Mouse (Mus musculus) olfactory bulb, adult 2 months (tissue): ENCODE measurements around the gene Zmiz1. TPM values are rescaled to one million over a fixed set of nuclear protein-coding genes. Genes with fewer than 3 reads are reported as not detected.

ENCODE experiments used
- H3K27ac ChIP-seq: fragments of 200-500 bp; 2 replicates; pipeline ENCODE4 v1.5.1; 2012; ENCODE audit warnings: low read depth, low read length; ENCODE audit not compliant: insufficient read depth
- H3K4me1 ChIP-seq: fragments of 200-500 bp; 2 replicates; pipeline ENCODE4 v1.6.1; 2012; ENCODE audit warnings: low read length; ENCODE audit not compliant: control insufficient read depth, insufficient read depth
- H3K4me3 ChIP-seq: fragments of 200-500 bp; 2 replicates; pipeline ENCODE4 v1.5.1; 2012; ENCODE audit warnings: mild to moderate bottlenecking, low read depth, low read length, moderate library complexity; ENCODE audit not compliant: insufficient read depth
- CTCF ChIP-seq: fragments of 200-500 bp; IDR thresholded peaks from 2 replicates; pipeline ENCODE4 v1.5.1; 2012; ENCODE audit warnings: low read depth, mild to moderate bottlenecking, low read length, moderate library complexity; ENCODE audit not compliant: insufficient read depth
- POLR2A ChIP-seq: fragments of 200-500 bp; IDR thresholded peaks from 2 replicates; pipeline ENCODE4 v1.6.1; 2012; ENCODE audit warnings: mild to moderate bottlenecking, low read depth, low read length, moderate library complexity; ENCODE audit not compliant: insufficient read depth
- WGBS: fragments of 180-500 bp; shearing (Covaris S2); methylation state at CpG from one replicate; pipeline ENCODE4 v1.1.7; 2018; 5-methylcytosine and 5-hydroxymethylcytosine counted together
- polyA plus RNA-seq: library from polyadenylated mRNA; stranded (reverse); fragments of >200 nt; gene quantifications from 2 replicates; pipeline ENCODE4 v1.2.4, GENCODE M21; 2012; ENCODE audit warnings: low replicate concordance; ENCODE audit not compliant: missing spikeins, insufficient read depth, insufficient read length

Zmiz1 gene
- polyA plus RNA-seq, 1 experiment, result not detected

DNA sequence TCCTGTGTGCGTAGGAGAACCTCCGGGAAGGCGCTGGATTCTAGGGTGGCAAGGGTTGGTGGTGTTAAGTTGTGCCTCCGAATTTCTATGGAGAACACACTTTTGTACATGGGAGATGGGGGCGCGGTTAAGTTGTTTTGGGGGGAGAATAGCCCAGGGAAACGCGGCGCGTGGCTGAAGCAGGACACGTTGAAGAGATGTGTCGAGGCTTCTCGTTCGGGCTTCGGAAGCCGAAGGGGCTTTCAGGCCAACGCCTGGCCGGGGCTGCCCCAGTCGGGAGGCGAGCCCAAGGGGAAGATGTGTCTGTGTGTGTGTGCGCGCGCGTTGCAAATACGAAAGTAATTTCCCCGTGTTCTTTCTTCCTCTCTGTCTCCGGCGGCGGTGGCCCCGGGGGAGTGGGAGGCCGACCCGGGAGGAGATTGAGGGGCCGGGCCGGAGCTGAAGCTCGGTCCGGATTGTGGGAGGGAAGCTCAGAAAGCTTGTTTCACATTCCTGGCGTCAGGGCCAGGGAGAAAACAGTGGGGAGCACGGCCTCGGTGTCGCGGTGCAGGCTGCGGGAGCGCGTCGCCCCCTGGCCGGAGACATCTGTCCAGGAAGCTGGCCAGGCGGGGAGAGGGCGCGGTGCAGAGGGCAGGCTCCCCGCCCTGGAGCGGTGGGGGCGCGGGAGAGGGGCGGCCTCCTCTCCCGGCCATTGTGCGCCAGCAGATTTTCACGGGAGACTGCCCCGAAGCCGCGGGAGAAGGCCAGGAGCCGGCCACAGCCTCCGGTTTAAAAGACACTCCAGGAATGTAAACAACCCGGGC, 1.2 kb downstream of the Zmiz1 start:
- H3K27ac ChIP-seq, result peak overlapping the region; percentile 83
- H3K4me3 ChIP-seq, result peak overlapping the region; percentile 68
- WGBS, result under 1% methylated on average over 63 of the region's 63 CpGs
- peaks cover 42% of the 10 kb centered on the region for H3K4me1 ChIP-seq
- TF ChIP-seq POLR2A (no peak), CTCF (no peak)

DNA sequence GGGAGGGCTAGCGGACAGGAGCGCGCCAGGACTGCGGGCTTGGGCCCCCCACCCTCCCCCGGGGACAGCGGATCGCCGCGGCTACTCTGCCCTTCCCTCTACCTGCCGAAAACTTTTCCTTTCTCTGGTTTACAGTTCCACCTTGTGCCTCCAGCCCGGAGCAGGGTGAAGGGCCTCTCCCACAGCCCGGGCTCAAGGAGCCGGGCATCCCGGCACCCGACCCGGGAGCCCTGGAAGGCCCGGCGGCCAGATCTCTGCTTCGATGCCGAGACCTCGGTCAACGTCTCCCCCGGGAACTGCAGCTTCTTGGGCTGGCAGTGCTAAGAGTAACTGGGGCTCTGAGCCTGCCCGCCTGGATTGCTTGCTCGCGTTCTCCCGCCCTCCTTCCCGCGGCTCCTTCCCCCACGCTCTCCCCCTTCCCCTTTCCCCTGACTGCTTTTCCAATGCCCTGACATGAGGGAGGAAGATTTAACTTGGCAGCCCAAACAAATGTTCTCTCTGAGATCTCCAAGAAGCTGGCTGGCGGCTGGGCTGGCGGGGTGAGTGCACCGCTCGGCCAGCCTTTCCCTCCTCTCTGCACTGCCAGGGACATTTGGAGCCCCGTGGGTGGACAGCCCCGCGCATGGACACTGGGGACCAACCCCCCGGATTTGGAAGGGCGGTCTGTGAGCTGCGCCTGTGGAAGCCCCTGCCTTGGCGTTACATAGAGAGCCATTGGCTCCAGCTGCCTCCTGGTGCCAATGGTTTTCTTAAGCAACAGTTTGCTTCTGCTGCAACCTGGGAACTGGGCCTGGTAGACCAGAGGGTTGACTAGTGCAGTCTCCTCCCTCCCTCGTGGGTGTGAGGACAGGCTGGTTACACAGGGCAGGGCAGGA, 2.1 kb downstream of the Zmiz1 start:
- WGBS, result under 1% methylated on average over 42 of the region's 42 CpGs
- TF ChIP-seq POLR2A (peak; percentile 40; the same call in 1 of the 2 replicates), CTCF (no peak)
- peaks cover 44% of the 10 kb centered on the region for H3K4me1 ChIP-seq
- H3K27ac ChIP-seq, result peak overlapping the region; percentile 83
- H3K4me3 ChIP-seq, result peak overlapping the region; percentile 68

- Histone ChIP-seq H3K27ac (0 out of 2 replicates have a peak overlapping the region, but pooled peaks have one; percentile 0), H3K4me1 (peaks cover 46% of the 10 kb centered on the region), H3K4me3 (peak overlapping the region; percentile 68)
- no peak for TF ChIP-seq POLR2A
- TF ChIP-seq CTCF, result no peak
- 46% methylated on average over 12 of the region's 12 CpGs for WGBS
Observed at GRCm38 (mm10) chr14:25461676-25462385, 2.8 kb downstream of the Zmiz1 start.

DNA sequence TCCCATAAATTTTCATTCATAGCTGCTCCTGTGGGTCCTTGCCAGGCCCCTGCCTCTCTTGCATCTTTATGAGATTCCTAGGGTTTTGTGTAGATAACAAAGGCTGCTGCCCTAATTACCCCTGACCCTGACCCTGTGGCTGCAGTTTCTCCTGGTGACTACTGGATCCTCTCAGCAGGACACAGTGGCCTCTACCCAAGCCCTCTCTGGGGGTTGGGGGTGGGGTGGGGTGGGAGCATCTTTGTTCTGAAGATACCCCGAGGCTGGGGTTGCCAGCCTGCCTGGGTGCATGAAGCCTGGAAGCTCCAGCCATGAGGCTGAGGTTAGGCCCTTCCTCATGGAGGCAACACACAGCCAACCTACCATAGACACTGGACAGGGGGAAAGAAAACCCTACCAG, 4.0 kb downstream of the Zmiz1 start:
- peaks cover 41% of the 10 kb centered on the region for H3K4me1 ChIP-seq
- H3K27ac ChIP-seq, result no peak overlapping the region
- TF ChIP-seq POLR2A (no peak), CTCF (no peak)
- H3K4me3 ChIP-seq, result no peak overlapping the region
- WGBS, result 23% methylated on average over 1 of the region's 1 CpGs

GRCm38 (mm10) chr14:25463919-25464318, 4.9 kb downstream of the Zmiz1 start:
- H3K4me3 ChIP-seq, result no peak overlapping the region
- H3K4me1 ChIP-seq, result peaks cover 43% of the 10 kb centered on the region
- TF ChIP-seq CTCF (no peak), POLR2A (no peak)
- WGBS, result 54% methylated on average over 9 of the region's 9 CpGs
- H3K27ac ChIP-seq, result no peak overlapping the region

DNA sequence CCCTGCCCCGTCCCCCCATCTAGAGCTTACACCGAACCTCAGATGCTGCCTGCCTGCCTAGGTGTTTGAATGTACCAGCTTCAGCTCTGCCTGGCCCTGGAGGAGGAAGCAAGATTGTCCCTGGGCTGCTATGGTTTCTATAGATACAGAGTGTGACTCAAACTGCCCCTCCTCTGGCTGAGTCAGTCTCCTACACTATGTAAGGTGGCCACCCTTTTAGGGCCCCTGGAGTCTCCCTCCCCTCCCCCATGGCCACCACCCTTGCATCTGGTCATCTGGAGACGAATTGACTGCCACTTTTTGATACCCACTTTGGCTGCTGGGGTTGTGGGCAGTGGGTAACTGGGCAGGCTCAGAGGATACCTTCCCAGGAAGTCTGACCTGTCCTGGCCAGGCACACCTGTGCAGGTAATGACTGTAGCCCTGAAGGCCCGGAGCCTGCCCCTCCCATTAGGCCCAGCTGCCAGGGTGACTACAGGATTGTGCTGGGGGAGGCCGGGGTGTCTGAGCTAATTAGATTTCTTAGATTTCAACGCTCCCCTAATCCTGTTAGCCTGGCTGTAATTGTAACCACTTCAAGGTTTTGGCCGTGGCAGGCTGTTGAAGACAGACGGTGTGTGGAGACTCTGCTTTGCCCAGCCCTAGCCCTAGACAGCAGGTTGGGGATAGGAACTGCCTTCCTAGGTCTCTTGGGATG, 5.8 kb downstream of the Zmiz1 start:
- Histone ChIP-seq H3K27ac (no peak overlapping the region), H3K4me1 (peaks cover 46% of the 10 kb centered on the region), H3K4me3 (no peak overlapping the region)
- 55% methylated on average over 8 of the region's 8 CpGs for WGBS
- TF ChIP-seq CTCF (no peak), POLR2A (no peak)

GRCm38 (mm10) chr14:25466361-25466760, 7.4 kb downstream of the Zmiz1 start:
- 66% methylated on average over 4 of the region's 4 CpGs for WGBS

More at GRCm38 (mm10) chr14:25466361-25466760, 7.4 kb downstream of the Zmiz1 start:
- Histone ChIP-seq H3K4me3 (no peak overlapping the region), H3K4me1 (peaks cover 56% of the 10 kb centered on the region), H3K27ac (no peak overlapping the region)
- TF ChIP-seq CTCF (no peak), POLR2A (no peak)
